In the genomic region with DNA sequence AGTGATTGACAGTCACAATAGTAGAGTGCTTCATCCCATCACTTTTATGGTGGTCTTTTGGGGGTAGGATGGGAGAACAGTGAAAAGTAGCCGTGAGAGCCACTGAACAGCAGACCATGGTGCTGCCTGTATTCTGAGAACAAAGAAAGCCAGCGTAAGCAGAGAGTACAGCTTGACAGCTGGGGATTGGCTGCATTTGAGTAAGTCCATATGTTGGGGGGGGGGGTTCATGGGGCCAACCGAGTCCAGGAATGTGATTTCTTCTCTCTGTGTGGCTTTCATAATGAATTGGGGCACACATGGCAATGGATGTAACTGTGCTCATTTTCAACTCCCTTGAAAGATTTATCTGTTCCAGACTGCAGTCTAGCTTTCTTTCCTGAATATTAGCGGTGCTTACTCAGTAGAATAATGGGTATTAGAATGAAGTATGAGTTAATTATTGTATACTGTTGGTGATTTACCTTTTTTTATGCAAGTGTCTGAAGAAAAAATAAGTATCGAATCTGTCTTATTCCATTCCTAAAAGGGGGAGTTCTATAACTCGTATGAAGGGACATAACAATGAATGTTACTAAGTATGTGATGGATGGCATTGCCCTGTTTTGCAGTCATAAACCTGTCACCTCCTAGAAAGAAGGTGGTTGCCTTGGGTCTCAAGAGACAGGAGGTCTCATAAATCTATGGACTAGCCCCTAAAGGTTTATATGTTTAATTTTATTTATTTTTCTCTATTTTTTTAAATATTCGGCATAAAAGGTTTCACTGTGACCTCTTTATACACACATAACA, we compare ENCODE assay signal across 14 mouse cellular contexts.
DNase-seq lines count a peak whose midpoint lies in the region; ATAC-seq lines count a peak whose summit lies in the region.
"Had no signal": no experiment of that assay in that cellular context is flagged by ENCODE, and none has a peak within 500 bp of the region (broad histone marks: within the 10 kb centered on the region; RNA-seq: fewer than 3 reads in every experiment).

No protein-coding gene starts in this region.

- no peaks in the 10 kb centered on the region for H3K27me3 ChIP-seq in forebrain, embryonic 13.5 days
- H3K27me3 ChIP-seq in forebrain, embryonic 11.5 days (ENCODE audit: control insufficient read depth, insufficient read depth, low read length), result no peaks in the 10 kb centered on the region
- no peaks in the 10 kb centered on the region for H3K27me3 ChIP-seq in midbrain, embryonic 15.5 days (replicated peaks)
- H3K27me3 ChIP-seq in midbrain, embryonic 16.5 days (ENCODE audit: control insufficient read depth, insufficient read depth, low read depth, low read length), result no peaks in the 10 kb centered on the region
- H3K27me3 ChIP-seq in limb, embryonic 10.5 days (ENCODE audit: low read depth, poor library complexity, severe bottlenecking), result no peaks in the 10 kb centered on the region
- H3K27me3 ChIP-seq: heart, embryonic 15.5 days had no signal

- peak; percentile 66 for ATAC-seq in forebrain, embryonic 13.5 days
- ATAC-seq in forebrain, embryonic 11.5 days (replicated peaks; ENCODE audit: low FRiP score), result no peak
- peak; percentile 74; the same call in 1 of the 2 replicates for ATAC-seq in midbrain, embryonic 15.5 days (replicated peaks)
- no peak for ATAC-seq in midbrain, embryonic 16.5 days
- ATAC-seq: liver, postnatal 0 days had no signal

- peaks cover 4% of the 10 kb centered on the region for H3K4me1 ChIP-seq in forebrain, embryonic 13.5 days
- no peaks in the 10 kb centered on the region for H3K4me1 ChIP-seq in forebrain, embryonic 11.5 days (replicated peaks; ENCODE audit: control insufficient read depth, insufficient read depth, low read length)
- no peaks in the 10 kb centered on the region for H3K4me1 ChIP-seq in midbrain, embryonic 15.5 days
- no peaks in the 10 kb centered on the region for H3K4me1 ChIP-seq in midbrain, embryonic 16.5 days (ENCODE audit: control insufficient read depth, insufficient read depth, low read length)
- H3K4me1 ChIP-seq in limb, embryonic 10.5 days, result peaks cover 40% of the 10 kb centered on the region
- H3K4me1 ChIP-seq: heart, embryonic 15.5 days had no signal

- no peaks in the 10 kb centered on the region for H3K36me3 ChIP-seq in forebrain, embryonic 13.5 days (ENCODE audit: poor library complexity, severe bottlenecking)
- H3K36me3 ChIP-seq in forebrain, embryonic 11.5 days (ENCODE audit: control insufficient read depth, insufficient read depth, low read length), result no peaks in the 10 kb centered on the region
- H3K36me3 ChIP-seq in midbrain, embryonic 15.5 days (replicated peaks), result no peaks in the 10 kb centered on the region
- H3K36me3 ChIP-seq in midbrain, embryonic 16.5 days (ENCODE audit: control insufficient read depth, insufficient read depth, low read length), result no peaks in the 10 kb centered on the region
- no peaks in the 10 kb centered on the region for H3K36me3 ChIP-seq in limb, embryonic 10.5 days
- H3K36me3 ChIP-seq: heart, embryonic 15.5 days had no signal

- no peak for DNase-seq in forebrain, embryonic 11.5 days (ENCODE audit: low spot score)
- peak; percentile 76 for DNase-seq in limb, embryonic 10.5 days (ENCODE audit: low spot score)
- no peak for DNase-seq in right cerebral cortex, postnatal 10 days (ENCODE audit: low spot score in 2 of 2)
- DNase-seq in spleen, adult 12 weeks (ENCODE audit: low spot score), result no peak
- DNase-seq in adrenal gland, adult (ENCODE audit: inconsistent age in 2 of 2, low spot score in 1 of 2), result no peak
- DNase-seq: cerebellum, adult 18-20 months; gastrocnemius, postnatal 10 days; kidney, adult 11 months; liver, postnatal 0 days; thymus, postnatal 14 days had no signal

- H3K4me2 ChIP-seq in forebrain, embryonic 13.5 days, result no peak overlapping the region
- H3K4me2 ChIP-seq in forebrain, embryonic 11.5 days (ENCODE audit: low read depth, low read length, severe bottlenecking), result no peak overlapping the region
- no peak overlapping the region for H3K4me2 ChIP-seq in midbrain, embryonic 15.5 days
- no peak overlapping the region for H3K4me2 ChIP-seq in midbrain, embryonic 16.5 days (ENCODE audit: low read length)
- H3K4me2 ChIP-seq: heart, embryonic 15.5 days had no signal

- H3K4me3 ChIP-seq in forebrain, embryonic 13.5 days, result no peak overlapping the region
- no peak overlapping the region for H3K4me3 ChIP-seq in forebrain, embryonic 11.5 days (ENCODE audit: low read depth, low read length)
- no peak overlapping the region for H3K4me3 ChIP-seq in midbrain, embryonic 15.5 days
- no peak overlapping the region for H3K4me3 ChIP-seq in midbrain, embryonic 16.5 days (ENCODE audit: low read depth, low read length)
- no peak overlapping the region for H3K4me3 ChIP-seq in limb, embryonic 10.5 days
- H3K4me3 ChIP-seq: heart, embryonic 15.5 days had no signal

- 67% methylated on average over 7 of the region's 7 CpGs for WGBS in forebrain, embryonic 13.5 days
- 71% methylated on average over 7 of the region's 7 CpGs for WGBS in forebrain, embryonic 11.5 days
- 66% methylated on average over 7 of the region's 7 CpGs for WGBS in midbrain, embryonic 15.5 days
- WGBS in midbrain, embryonic 16.5 days, result 61% methylated on average over 7 of the region's 7 CpGs
- 38% methylated on average over 7 of the region's 7 CpGs for WGBS in limb, embryonic 10.5 days

- H3K27ac ChIP-seq in forebrain, embryonic 13.5 days, result peak overlapping the region; percentile 26; the same call in 1 of the 2 replicates
- H3K27ac ChIP-seq in forebrain, embryonic 11.5 days (ENCODE audit: low read depth, low read length), result no peak overlapping the region
- no peak overlapping the region for H3K27ac ChIP-seq in midbrain, embryonic 15.5 days
- no peak overlapping the region for H3K27ac ChIP-seq in midbrain, embryonic 16.5 days (ENCODE audit: low read length)
- H3K27ac ChIP-seq in limb, embryonic 10.5 days, result peak overlapping the region; percentile 87
- H3K27ac ChIP-seq: heart, embryonic 15.5 days had no signal

- H3K9ac ChIP-seq in forebrain, embryonic 13.5 days, result no peak overlapping the region
- no peak overlapping the region for H3K9ac ChIP-seq in forebrain, embryonic 11.5 days (ENCODE audit: low read length)
- H3K9ac ChIP-seq in midbrain, embryonic 15.5 days, result no peak overlapping the region
- no peak overlapping the region for H3K9ac ChIP-seq in midbrain, embryonic 16.5 days (ENCODE audit: low read depth, low read length)
- H3K9ac ChIP-seq: heart, embryonic 15.5 days; liver, postnatal 0 days had no signal

- no peaks in the 10 kb centered on the region for H3K9me3 ChIP-seq in forebrain, embryonic 13.5 days (replicated peaks)
- H3K9me3 ChIP-seq in forebrain, embryonic 11.5 days (ENCODE audit: control insufficient read depth, low read length), result no peaks in the 10 kb centered on the region
- no peaks in the 10 kb centered on the region for H3K9me3 ChIP-seq in midbrain, embryonic 15.5 days
- H3K9me3 ChIP-seq in midbrain, embryonic 16.5 days (replicated peaks; ENCODE audit: control insufficient read depth, low read length, poor library complexity, severe bottlenecking), result no peaks in the 10 kb centered on the region
- no peaks in the 10 kb centered on the region for H3K9me3 ChIP-seq in limb, embryonic 10.5 days (replicated peaks)
- H3K9me3 ChIP-seq: heart, embryonic 15.5 days had no signal

Comparison
In these comparisons a context has a peak if more than half of its experiments do, and no peak if none do; other contexts are left out.
1. ATAC-seq: peak in forebrain, embryonic 13.5 days (single experiment) and midbrain, embryonic 15.5 days (single experiment); none in forebrain, embryonic 11.5 days (single experiment) and midbrain, embryonic 16.5 days (single experiment).
2. H3K27ac ChIP-seq: peak in forebrain, embryonic 13.5 days (single experiment) and limb, embryonic 10.5 days (single experiment); none in forebrain, embryonic 11.5 days (single experiment), midbrain, embryonic 15.5 days (single experiment) and midbrain, embryonic 16.5 days (single experiment).